Mouse (Mus musculus) hindbrain, embryonic 12.5 days (tissue): ENCODE measurements around the gene Sh3pxd2a. TPM values are rescaled to one million over a fixed set of nuclear protein-coding genes. Genes with fewer than 3 reads are reported as not detected.

Experiments used
- ATAC-seq: fragments of 200-750 bp; cut with Nextera tagmentation; 2 replicates; pipeline ENCODE4 v1.8.0; 2017; ENCODE audit warnings: moderate TSS enrichment; ENCODE audit not compliant: low FRiP score
- H3K27ac ChIP-seq: fragments of 300-500 bp; sonication (generic); 2 replicates; pipeline ENCODE4 v1.5.1; 2016; ENCODE audit warnings: mild to moderate bottlenecking
- H3K27me3 ChIP-seq: fragments of 300-500 bp; sonication (generic); 2 replicates; pipeline ENCODE4 v1.6.1; 2016; ENCODE audit warnings: mild to moderate bottlenecking
- H3K36me3 ChIP-seq: fragments of 300-500 bp; sonication (generic); 2 replicates; pipeline ENCODE4 v1.6.1; 2016; ENCODE audit warnings: mild to moderate bottlenecking
- H3K4me1 ChIP-seq: fragments of 300-500 bp; sonication (generic); 2 replicates; pipeline ENCODE4 v1.6.1; 2016
- H3K4me2 ChIP-seq: fragments of 300-500 bp; sonication (generic); replicated peaks from 2 replicates; pipeline ENCODE4 v1.6.1; 2016; ENCODE audit warnings: mild to moderate bottlenecking
- H3K4me3 ChIP-seq: fragments of 300-500 bp; sonication (generic); 2 replicates; pipeline ENCODE4 v1.5.1; 2016; ENCODE audit warnings: mild to moderate bottlenecking
- H3K9ac ChIP-seq: fragments of 300-500 bp; sonication (generic); 2 replicates; pipeline ENCODE4 v1.6.1; 2016; ENCODE audit warnings: mild to moderate bottlenecking, moderate library complexity
- H3K9me3 ChIP-seq: fragments of 300-500 bp; sonication (generic); replicated peaks from 2 replicates; pipeline ENCODE4 v1.6.1; 2016; ENCODE audit warnings: mild to moderate bottlenecking
- whole genome bisulfite sequencing: fragments of 180-500 bp; shearing (Covaris S2); methylation state at CpG from one replicate; pipeline ENCODE4 v1.1.7; 2016; 5-methylcytosine and 5-hydroxymethylcytosine counted together
- polyA plus RNA-seq: library from polyadenylated mRNA; unstranded; fragments of >200 nt; fragmentation: Nextera tagmentation; extraction: Ambion mirVana; gene quantifications from 2 replicates; pipeline ENCODE4 v1.2.1, GENCODE M21; 2016

Sh3pxd2a gene
- polyA plus RNA-seq, 1 experiment from 2014 or later, result 3.9 TPM

DNA sequence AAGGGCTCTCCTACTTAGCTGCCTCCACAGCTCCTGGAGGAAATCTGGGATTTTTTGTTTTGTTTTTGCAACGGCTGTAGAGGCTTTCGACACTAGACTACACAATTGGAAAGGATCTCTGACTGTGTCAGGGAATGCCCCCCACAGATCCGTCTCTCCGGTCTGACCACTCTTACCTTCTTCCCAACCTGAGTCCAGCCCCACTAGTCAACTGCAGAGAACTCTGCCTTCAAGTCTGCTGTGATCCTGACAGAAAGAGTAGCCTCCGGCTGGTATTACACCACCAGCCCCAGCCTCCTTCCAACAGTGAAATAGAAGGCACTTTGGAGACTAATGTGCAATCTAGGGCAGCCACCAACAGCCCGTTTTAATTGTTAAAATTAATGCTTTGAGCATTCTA is 1.5 kb downstream of the Sh3pxd2a start:
- H3K4me1 ChIP-seq, result peaks cover 53% of the 10 kb centered on the region
- peak overlapping the region; percentile 85; the same call in 1 of the 2 replicates for H3K9ac ChIP-seq
- peak overlapping the region; percentile 86 for H3K4me2 ChIP-seq
- H3K4me3 ChIP-seq, result peak overlapping the region; percentile 74
- H3K36me3 ChIP-seq, result no peaks in the 10 kb centered on the region
- no peak overlapping the region for H3K27ac ChIP-seq
- ATAC-seq, result no peak
- WGBS, result 19% methylated on average over 6 of the region's 6 CpGs
- no peaks in the 10 kb centered on the region for H3K9me3 ChIP-seq
- no peaks in the 10 kb centered on the region for H3K27me3 ChIP-seq

DNA sequence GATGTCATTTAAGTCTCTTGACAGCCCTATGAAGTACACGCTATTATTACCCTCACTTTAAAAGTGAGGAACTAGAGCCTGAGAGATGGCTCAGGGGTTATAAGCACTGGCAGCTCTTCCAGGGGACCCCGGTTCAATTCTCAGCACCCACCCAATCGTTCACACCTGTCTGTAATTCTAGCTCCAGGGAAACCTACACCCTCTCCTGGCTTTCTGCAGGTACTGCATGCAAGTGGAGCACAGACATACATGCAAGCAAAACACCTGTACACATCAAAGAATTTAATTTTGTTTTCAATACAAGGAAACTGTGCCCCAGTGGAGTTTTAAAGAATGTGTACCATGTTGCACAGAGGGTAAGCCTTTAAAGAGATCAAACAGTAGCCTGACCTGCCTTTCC is 2.4 kb downstream of the Sh3pxd2a start:
- ATAC-seq, result no peak
- Histone ChIP-seq H3K9ac (no peak overlapping the region), H3K9me3 (no peaks in the 10 kb centered on the region), H3K27me3 (no peaks in the 10 kb centered on the region), H3K36me3 (no peaks in the 10 kb centered on the region), H3K4me1 (peaks cover 60% of the 10 kb centered on the region), H3K4me2 (peak overlapping the region; percentile 86; the same call in 1 of the 2 replicates), H3K4me3 (no peak overlapping the region), H3K27ac (no peak overlapping the region)
- 91% methylated on average over 3 of the region's 3 CpGs for WGBS

DNA sequence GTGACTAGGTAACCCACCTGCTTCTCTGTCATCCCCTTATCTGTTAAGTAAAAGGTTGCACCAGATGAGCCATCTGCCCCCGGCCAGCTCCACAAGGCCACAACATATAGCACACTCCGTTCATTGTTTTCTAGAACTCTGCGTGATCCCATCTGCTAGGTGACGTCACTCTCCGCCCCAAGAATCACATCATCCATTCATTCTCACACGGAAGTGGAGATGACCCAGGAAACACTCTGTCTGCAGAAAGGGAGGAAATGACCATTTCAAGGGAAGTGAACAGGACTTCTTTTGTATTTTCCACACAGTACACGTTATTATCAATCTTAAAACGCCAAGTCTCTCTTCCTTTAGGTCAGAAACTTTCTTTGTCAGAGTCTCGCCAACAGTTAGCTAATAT is 2.8 kb downstream of the Sh3pxd2a start:
- Histone ChIP-seq H3K4me3 (no peak overlapping the region), H3K4me2 (no peak overlapping the region), H3K9me3 (no peaks in the 10 kb centered on the region), H3K4me1 (peaks cover 65% of the 10 kb centered on the region), H3K36me3 (no peaks in the 10 kb centered on the region), H3K27ac (no peak overlapping the region), H3K27me3 (no peaks in the 10 kb centered on the region), H3K9ac (no peak overlapping the region)
- 73% methylated on average over 9 of the region's 9 CpGs for whole genome bisulfite sequencing
- ATAC-seq, result no peak

DNA sequence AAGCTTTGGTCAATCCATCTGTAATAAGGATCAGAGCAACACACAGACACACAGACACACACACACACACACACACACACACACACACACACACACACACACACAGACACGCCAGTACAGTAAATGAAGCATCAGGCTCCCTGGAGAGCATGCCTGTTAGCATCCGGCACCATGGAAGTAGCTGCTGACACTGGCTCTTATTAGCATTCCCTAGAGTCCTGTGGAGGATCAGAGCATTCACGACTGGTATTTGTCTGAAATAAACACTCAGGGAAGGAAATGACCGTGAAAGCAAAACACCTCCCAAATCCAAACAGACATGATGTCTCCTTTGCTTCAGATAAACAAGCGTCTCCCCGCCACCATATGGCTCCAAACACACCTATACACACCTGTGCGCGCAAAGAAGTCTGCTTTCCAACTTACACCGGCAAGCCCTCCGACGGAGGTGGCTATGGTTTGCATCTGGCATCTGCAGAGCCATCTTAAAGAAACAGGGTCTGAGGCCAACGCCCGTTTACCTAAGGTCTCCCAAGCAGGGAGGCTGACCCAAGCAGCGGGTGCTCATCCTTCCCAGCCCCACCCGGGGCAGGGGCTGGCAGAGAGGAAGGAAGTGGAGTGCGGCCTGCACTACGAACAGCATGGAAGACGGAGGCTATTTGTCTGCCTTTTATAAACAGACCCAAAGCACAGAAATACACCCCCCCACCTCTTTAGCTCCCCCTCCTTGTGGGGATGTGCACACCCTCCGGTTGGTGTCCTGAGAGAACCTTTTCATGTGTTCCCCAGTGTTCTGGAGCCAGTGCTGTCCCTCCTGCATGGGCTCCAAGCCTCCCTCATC is 3.9 kb downstream of the Sh3pxd2a start:
- ATAC-seq, result no peak
- Histone ChIP-seq H3K4me2 (no peak overlapping the region; the same call in 1 of the 2 replicates), H3K27me3 (no peaks in the 10 kb centered on the region), H3K9me3 (no peaks in the 10 kb centered on the region), H3K27ac (no peak overlapping the region), H3K9ac (no peak overlapping the region; the same call in 1 of the 2 replicates), H3K36me3 (no peaks in the 10 kb centered on the region), H3K4me1 (peaks cover 65% of the 10 kb centered on the region), H3K4me3 (no peak overlapping the region)
- WGBS, result 62% methylated on average over 19 of the region's 19 CpGs

DNA sequence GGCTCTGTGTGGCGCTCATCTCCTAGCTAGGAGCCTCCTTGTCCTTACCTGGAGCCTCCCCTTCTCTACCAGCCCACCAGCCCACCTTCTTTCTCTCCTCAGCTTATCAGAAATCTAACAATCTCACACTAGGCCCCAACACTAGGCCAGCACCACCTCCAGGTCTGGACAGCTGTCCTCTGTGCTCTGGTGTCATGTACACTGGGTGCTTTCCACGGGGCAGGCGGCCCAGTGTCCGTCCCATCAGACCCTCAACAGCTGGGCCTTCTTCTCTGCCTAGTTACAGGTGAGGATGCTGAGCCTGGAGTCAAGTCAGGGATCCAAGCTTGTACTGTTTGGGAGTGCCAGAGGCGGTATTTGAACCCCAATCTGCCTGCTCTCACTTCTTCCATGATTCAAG is 5.0 kb downstream of the Sh3pxd2a start:
- Histone ChIP-seq H3K9me3 (no peaks in the 10 kb centered on the region), H3K27me3 (no peaks in the 10 kb centered on the region), H3K9ac (peak overlapping the region; percentile 32; the same call in 1 of the 2 replicates), H3K4me2 (no peak overlapping the region), H3K4me1 (peaks cover 65% of the 10 kb centered on the region), H3K27ac (no peak overlapping the region), H3K4me3 (no peak overlapping the region), H3K36me3 (no peaks in the 10 kb centered on the region)
- no peak for ATAC-seq
- 94% methylated on average over 5 of the region's 5 CpGs for WGBS

DNA sequence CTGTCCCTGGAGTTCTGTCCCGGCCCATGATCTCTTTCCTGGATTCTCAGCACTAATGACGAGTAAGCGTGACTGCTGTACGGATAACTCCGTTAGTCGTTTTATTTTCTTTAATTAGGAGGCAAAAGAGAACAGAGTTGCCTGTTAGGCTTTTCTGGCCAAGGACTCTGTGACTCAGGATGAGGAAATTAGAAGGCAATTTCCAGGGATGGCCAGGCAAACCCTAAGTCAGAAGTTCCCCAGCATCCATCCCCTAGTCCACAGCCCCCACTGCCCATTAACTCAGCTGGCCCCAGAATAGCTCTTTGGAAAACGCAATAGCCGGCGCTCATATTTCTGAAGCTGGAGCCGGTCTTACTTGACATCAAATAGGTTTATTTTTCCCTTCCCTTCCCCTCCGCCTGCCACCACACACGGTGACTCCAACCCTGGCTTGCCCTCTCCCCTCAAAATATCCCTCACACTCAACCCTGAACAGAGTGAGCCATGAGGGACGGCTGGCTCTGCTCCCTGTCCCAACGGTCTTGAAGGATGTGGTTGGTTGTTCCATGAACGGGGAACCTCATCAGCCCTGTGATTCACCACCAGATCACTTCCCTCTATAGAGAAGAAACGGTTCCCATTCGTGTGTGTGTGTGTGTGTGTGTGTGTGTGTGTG is 5.6 kb downstream of the Sh3pxd2a start:
- no peak overlapping the region for H3K4me3 ChIP-seq
- H3K9me3 ChIP-seq, result no peaks in the 10 kb centered on the region
- WGBS, result 68% methylated on average over 17 of the region's 17 CpGs
- ATAC-seq, result no peak
- H3K4me1 ChIP-seq, result peaks cover 70% of the 10 kb centered on the region
- H3K27ac ChIP-seq, result no peak overlapping the region
- H3K27me3 ChIP-seq, result no peaks in the 10 kb centered on the region
- no peak overlapping the region for H3K9ac ChIP-seq
- no peaks in the 10 kb centered on the region for H3K36me3 ChIP-seq
- H3K4me2 ChIP-seq, result no peak overlapping the region

DNA sequence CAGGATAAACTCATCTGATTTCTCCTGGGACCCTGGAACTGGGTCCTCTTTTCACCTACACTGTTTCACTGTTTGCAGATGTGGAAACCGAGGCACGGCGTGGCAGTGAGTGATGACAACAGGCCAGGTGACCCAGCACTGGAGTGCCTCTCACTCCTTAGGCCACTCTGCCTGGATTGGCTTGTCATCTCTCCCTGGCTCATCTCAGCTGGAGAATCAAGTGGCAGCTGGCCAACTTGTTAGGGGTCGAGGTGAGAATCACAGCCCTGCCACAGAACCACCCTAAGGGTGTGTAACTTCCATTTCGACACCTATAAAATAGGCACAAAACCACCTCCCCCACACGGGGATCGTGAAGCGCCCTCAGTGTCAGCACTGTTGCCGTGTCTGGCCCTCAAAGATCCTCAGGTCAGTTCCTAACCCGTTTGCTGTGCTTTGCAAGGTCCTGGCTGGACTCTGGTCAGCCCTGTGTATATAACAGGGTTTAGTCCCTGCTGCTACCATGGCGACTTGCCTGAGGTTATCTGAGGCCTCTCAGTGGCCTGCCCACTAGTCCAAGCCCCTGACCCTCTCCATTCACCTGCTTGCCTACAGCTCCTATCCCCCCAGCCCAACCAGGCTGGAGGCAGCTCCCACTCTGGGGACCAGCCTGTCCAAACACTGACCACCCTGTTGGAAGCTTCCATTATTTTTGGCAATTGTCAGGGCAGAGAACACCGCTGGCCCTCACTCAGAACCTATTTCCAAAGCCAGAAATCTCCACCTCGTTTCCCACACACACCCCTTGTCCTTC is 6.3 kb downstream of the Sh3pxd2a start:
- H3K9ac ChIP-seq, result no peak overlapping the region
- no peaks in the 10 kb centered on the region for H3K36me3 ChIP-seq
- peaks cover 62% of the 10 kb centered on the region for H3K4me1 ChIP-seq
- H3K9me3 ChIP-seq, result no peaks in the 10 kb centered on the region
- no peak overlapping the region for H3K4me3 ChIP-seq
- H3K27ac ChIP-seq, result no peak overlapping the region
- no peaks in the 10 kb centered on the region for H3K27me3 ChIP-seq
- H3K4me2 ChIP-seq, result no peak overlapping the region
- WGBS, result 70% methylated on average over 13 of the region's 13 CpGs
- no peak for ATAC-seq

DNA sequence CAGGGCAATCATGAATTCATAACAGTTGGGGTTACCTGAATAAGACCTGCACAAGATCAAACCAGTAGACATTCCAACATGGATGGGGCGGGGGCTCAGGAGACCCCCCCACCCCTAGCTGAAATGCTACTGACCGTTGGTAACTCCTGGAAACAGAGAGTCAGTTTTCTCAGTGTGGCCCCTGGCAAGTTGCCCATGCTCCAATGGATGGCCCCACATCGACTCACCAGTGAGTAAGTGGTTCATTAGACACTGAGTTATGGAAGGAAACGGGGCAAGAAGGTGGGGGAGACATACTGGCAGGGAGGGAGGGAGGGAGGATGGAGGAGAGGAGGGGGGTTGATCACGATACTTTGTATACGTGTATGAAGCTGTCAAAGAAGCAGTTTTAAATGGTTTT is 8.2 kb downstream of the Sh3pxd2a start:
- WGBS, result 69% methylated on average over 6 of the region's 6 CpGs
- peaks cover 56% of the 10 kb centered on the region for H3K4me1 ChIP-seq

DNA sequence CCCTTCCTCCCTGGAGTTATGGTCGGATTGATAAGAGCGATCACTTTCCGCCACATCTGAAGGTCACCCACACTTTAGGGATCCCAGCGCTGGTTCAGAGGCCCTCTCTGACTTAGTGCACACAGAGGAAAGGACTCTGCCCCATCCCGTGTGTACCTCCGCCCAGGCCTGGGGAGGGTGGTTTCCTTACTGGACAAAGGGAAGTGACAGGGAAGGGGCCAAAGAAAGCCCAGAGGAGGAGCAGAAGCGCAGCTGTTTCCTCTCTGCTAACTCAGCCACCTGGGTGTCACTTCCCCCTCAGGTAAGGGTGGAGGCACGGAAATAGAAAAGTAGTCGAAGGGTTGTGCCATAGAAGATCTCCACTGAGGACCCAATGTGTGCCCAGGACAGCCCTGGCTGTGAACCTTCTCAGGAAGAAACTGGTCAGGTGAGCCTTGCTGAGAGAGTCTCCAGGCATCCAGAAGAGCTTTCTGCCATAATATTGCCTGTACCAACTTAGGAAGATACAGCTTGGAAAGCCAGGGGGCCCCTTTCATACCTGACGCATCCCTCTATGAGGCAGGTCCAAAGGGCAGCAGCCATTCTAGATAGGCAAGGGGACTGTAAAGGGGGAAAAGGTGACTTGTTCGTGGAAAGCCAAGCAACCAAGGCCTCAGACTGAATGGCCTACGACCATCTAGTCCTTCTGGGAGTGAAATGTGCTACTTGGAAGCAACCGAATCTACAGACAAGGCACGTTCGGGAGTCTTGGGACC is 9.0 kb downstream of the Sh3pxd2a start:
- Histone ChIP-seq H3K4me3 (no peak overlapping the region), H3K36me3 (no peaks in the 10 kb centered on the region), H3K9ac (no peak overlapping the region), H3K4me2 (no peak overlapping the region), H3K27me3 (no peaks in the 10 kb centered on the region), H3K9me3 (no peaks in the 10 kb centered on the region), H3K4me1 (peaks cover 59% of the 10 kb centered on the region), H3K27ac (no peak overlapping the region)
- 81% methylated on average over 15 of the region's 15 CpGs for WGBS
- no peak for ATAC-seq

More for the DNA sequence above, 8.2 kb downstream of the Sh3pxd2a start:
- Histone ChIP-seq H3K9me3 (no peaks in the 10 kb centered on the region), H3K4me2 (no peak overlapping the region), H3K9ac (no peak overlapping the region), H3K4me3 (no peak overlapping the region), H3K36me3 (no peaks in the 10 kb centered on the region), H3K27me3 (no peaks in the 10 kb centered on the region), H3K27ac (no peak overlapping the region)
- no peak for ATAC-seq

DNA sequence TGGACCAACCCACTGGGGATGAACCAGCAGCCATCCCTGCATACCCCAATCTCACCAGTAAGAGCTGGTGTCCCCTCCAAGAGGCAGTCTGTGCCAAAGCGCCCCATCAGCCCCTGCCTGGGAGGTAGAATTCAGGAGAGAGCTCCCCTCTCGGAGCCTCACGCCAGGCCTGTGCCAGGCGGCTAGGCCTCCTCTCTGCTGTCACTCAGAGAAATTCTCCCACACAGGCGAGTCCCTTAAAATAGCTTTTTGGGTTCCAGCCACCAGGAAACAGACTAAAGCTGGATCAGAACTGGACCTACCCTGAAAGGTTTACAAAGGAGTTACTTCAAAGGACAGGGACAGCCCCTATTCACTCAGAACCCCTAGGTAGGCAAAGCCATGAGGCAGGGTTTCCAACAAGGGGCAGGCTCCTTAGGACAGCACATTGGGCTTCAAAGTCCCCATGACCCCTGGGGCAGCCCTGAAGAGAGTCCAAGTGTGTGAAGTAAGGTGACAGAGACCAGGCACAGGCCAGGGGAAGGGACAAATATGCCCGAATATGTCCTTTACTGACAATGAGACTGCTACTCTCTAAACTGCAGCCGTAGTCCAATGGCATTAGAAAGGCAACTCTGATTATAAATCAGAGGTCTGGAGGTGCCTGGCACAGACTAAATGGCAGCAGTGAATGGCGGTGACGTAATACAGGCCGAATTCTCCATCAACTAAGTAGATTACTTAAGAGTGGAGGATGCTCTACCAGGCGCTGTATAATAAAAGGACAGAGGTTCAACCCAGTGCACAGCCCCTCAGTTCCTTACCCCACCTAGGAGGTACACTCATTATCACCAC is 9.8 kb downstream of the Sh3pxd2a start:
- H3K4me1 ChIP-seq, result peaks cover 59% of the 10 kb centered on the region
- H3K4me2 ChIP-seq, result no peak overlapping the region
- H3K4me3 ChIP-seq, result no peak overlapping the region
- no peak overlapping the region for H3K27ac ChIP-seq
- no peaks in the 10 kb centered on the region for H3K27me3 ChIP-seq
- 79% methylated on average over 11 of the region's 11 CpGs for WGBS
- no peak overlapping the region for H3K9ac ChIP-seq
- H3K36me3 ChIP-seq, result no peaks in the 10 kb centered on the region
- no peak for ATAC-seq
- no peaks in the 10 kb centered on the region for H3K9me3 ChIP-seq

DNA sequence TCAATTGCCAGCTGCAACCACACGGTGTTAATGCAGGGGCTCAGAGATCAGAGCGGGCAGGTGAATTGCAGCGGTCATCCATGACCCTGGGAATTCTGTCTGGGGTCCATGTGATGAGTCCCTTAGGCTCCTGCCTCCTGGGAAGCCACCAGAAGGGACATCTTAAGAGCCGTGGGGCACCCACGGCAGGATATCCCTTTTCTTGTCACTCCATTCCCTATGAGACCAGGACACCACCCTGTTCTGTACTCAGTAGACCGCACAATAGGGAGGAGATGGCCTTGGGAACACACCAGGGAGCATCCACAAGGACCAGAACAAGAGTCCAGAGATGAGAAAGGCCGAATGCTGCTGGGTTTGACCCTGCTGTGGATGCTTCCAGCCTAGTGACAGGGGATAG is 10.8 kb downstream of the Sh3pxd2a start:
- Histone ChIP-seq H3K4me3 (no peak overlapping the region), H3K27me3 (peaks cover 2% of the 10 kb centered on the region; the same call in 1 of the 2 replicates), H3K4me2 (no peak overlapping the region), H3K9me3 (no peaks in the 10 kb centered on the region), H3K36me3 (no peaks in the 10 kb centered on the region), H3K9ac (no peak overlapping the region), H3K4me1 (peaks cover 58% of the 10 kb centered on the region), H3K27ac (no peak overlapping the region)
- ATAC-seq, result no peak
- 84% methylated on average over 7 of the region's 7 CpGs for WGBS
